Mouse (Mus musculus) CH12.LX (cell line): ENCODE measurements at regions not wholly inside any gene's neighbourhood (a gene's known extent, or its start where the extent isn't known, plus 50 kb on each side); places are given as distances from the start of the nearest gene placed in this dataset.

Experiments
- DNase-seq: peaks from one replicate; pipeline ENCODE4 v3.0.0-alpha.2; 2013; ENCODE audit errors: extremely low read depth
- H3K27ac ChIP-seq: 2 replicates; pipeline ENCODE4 v1.5.1; 2012; ENCODE audit warnings: low read depth, mild to moderate bottlenecking, control low read depth, moderate library complexity; ENCODE audit not compliant: insufficient read depth
- H3K27me3 ChIP-seq: replicated peaks from 2 replicates; pipeline ENCODE3; 2012; ENCODE audit warnings: inconsistent platforms
- H3K36me3 ChIP-seq, 2 experiments: replicated peaks in 1 of 2; 2 replicates each; pipeline versions ENCODE3 to v1.6.1; 2012; ENCODE audit warnings: inconsistent platforms in 1 of 2, low read length in 1 of 2, mild to moderate bottlenecking in 1 of 2, mixed read lengths in 1 of 2, moderate library complexity in 1 of 2; ENCODE audit not compliant: control insufficient read depth in 1 of 2, insufficient read depth in 1 of 2
- H3K4me1 ChIP-seq, 2 experiments: 2 replicates each; pipeline ENCODE4 v1.6.1; 2012; ENCODE audit warnings: inconsistent platforms in 1 of 2, moderate library complexity in 1 of 2; ENCODE audit not compliant: insufficient read depth in 2 of 2, control insufficient read depth in 1 of 2
- H3K4me2 ChIP-seq: 2 replicates; pipeline ENCODE4 v1.6.1; 2012; ENCODE audit warnings: low read depth, mild to moderate bottlenecking, control low read depth; ENCODE audit not compliant: poor library complexity, insufficient read depth, severe bottlenecking
- H3K4me3 ChIP-seq, 3 experiments: fragments of 150-350 bp in 1 of 3; sonication (generic) in 1 of 3; replicated peaks in 1 of 3; 2 replicates each; pipeline versions ENCODE3 to v1.5.1; 2011 to 2012; ENCODE audit warnings: low read depth in 2 of 3, low read length in 2 of 3, mild to moderate bottlenecking in 2 of 3, moderate library complexity in 2 of 3, control low read depth in 1 of 3, improper control_type of control experiment in 1 of 3, inconsistent platforms in 1 of 3, mixed read lengths in 1 of 3; ENCODE audit not compliant: poor library complexity in 1 of 3
- H3K79me2 ChIP-seq: replicated peaks from 2 replicates; pipeline ENCODE4 v1.6.1; 2012; ENCODE audit warnings: mild to moderate bottlenecking, moderate library complexity; ENCODE audit not compliant: control insufficient read depth, poor library complexity, insufficient read depth, severe bottlenecking; ENCODE audit errors: extremely low read depth
- H3K9ac ChIP-seq: 2 replicates; pipeline ENCODE4 v1.6.1; 2012; ENCODE audit warnings: low read depth, mild to moderate bottlenecking, control low read depth, moderate library complexity; ENCODE audit not compliant: insufficient read depth
- H3K9me3 ChIP-seq: replicated peaks from 2 replicates; pipeline ENCODE3; 2012; ENCODE audit warnings: low read length, inconsistent platforms, mixed read lengths
- BHLHE40 ChIP-seq: IDR thresholded peaks from 2 replicates; pipeline ENCODE4 v1.6.1; 2011; ENCODE audit warnings: mild to moderate bottlenecking, low read depth, low read length, improper control_type of control experiment
- CHD1 ChIP-seq: IDR thresholded peaks from 2 replicates; pipeline ENCODE4 v1.6.1; 2012; ENCODE audit warnings: low read depth, low read length, improper control_type of control experiment, inconsistent platforms
- CTCF ChIP-seq, 2 experiments: IDR thresholded peaks in 1 of 2; conservative IDR thresholded peaks in 1 of 2; 2 replicates each; pipeline ENCODE4 v1.5.1; 2011 to 2012; ENCODE audit warnings: low read depth in 2 of 2, low read length in 2 of 2, improper control_type of control experiment in 1 of 2, inconsistent platforms in 1 of 2, mild to moderate bottlenecking in 1 of 2, moderate library complexity in 1 of 2
- E2F4 ChIP-seq: IDR thresholded peaks from 2 replicates; pipeline ENCODE4 v1.6.1; 2011; ENCODE audit warnings: low read depth, low read length, improper control_type of control experiment; ENCODE audit not compliant: insufficient replicate concordance
- ETS1 ChIP-seq: conservative IDR thresholded peaks from 2 replicates; pipeline ENCODE4 v1.6.1; 2012; ENCODE audit warnings: low read depth, mild to moderate bottlenecking, inconsistent platforms, low read length, improper control_type of control experiment, moderate library complexity
- GABPA ChIP-seq: IDR thresholded peaks from 2 replicates; pipeline ENCODE4 v1.6.1; 2012; ENCODE audit warnings: low read depth, low read length, improper control_type of control experiment, inconsistent platforms; ENCODE audit not compliant: insufficient replicate concordance
- JUN ChIP-seq: IDR thresholded peaks from 2 replicates; pipeline ENCODE4 v1.6.1; 2011; ENCODE audit warnings: low read depth, mild to moderate bottlenecking, low read length, improper control_type of control experiment, moderate library complexity; ENCODE audit not compliant: insufficient read depth
- KAT2A ChIP-seq: IDR thresholded peaks from 2 replicates; pipeline ENCODE4 v1.6.1; 2012; ENCODE audit warnings: low read length, improper control_type of control experiment, inconsistent platforms; ENCODE audit not compliant: insufficient replicate concordance
- MAFK ChIP-seq: IDR thresholded peaks from 2 replicates; pipeline ENCODE4 v1.6.1; 2011; ENCODE audit warnings: low read length, improper control_type of control experiment; ENCODE audit not compliant: insufficient replicate concordance
- MAX ChIP-seq: IDR thresholded peaks from 2 replicates; pipeline ENCODE4 v1.6.1; 2011; ENCODE audit warnings: low read length, improper control_type of control experiment
- MAZ ChIP-seq: IDR thresholded peaks from 2 replicates; pipeline ENCODE4 v1.6.1; 2012; ENCODE audit warnings: low read depth, mild to moderate bottlenecking, inconsistent platforms, low read length, improper control_type of control experiment, moderate library complexity
- MEF2A ChIP-seq: IDR thresholded peaks from 2 replicates; pipeline ENCODE4 v1.6.1; 2014; ENCODE audit warnings: low read depth, mild to moderate bottlenecking, inconsistent platforms, low read length, improper control_type of control experiment, borderline replicate concordance
- MXI1 ChIP-seq: IDR thresholded peaks from 2 replicates; pipeline ENCODE4 v1.6.1; 2011; ENCODE audit warnings: mild to moderate bottlenecking, low read depth, low read length, improper control_type of control experiment
- NRF1 ChIP-seq: IDR thresholded peaks from 2 replicates; pipeline ENCODE4 v1.6.1; 2014; ENCODE audit warnings: low read depth, mild to moderate bottlenecking, inconsistent platforms, low read length, improper control_type of control experiment, moderate library complexity
- POLR2A ChIP-seq: IDR thresholded peaks from 2 replicates; pipeline ENCODE4 v1.6.1; 2011; ENCODE audit warnings: low read depth, mild to moderate bottlenecking, improper control_type of control experiment, low read length
- RCOR1 ChIP-seq: conservative IDR thresholded peaks from 2 replicates; pipeline ENCODE4 v1.6.1; 2012; ENCODE audit warnings: low read depth, mild to moderate bottlenecking, inconsistent platforms, low read length, improper control_type of control experiment
- SIN3A ChIP-seq: IDR thresholded peaks from 2 replicates; pipeline ENCODE4 v1.6.1; 2012; ENCODE audit warnings: low read length, improper control_type of control experiment, inconsistent platforms
- SMC3 ChIP-seq: IDR thresholded peaks from 2 replicates; pipeline ENCODE4 v1.6.1; 2011; ENCODE audit warnings: low read depth, low read length, improper control_type of control experiment
- TBP ChIP-seq: conservative IDR thresholded peaks from 2 replicates; pipeline ENCODE4 v1.6.1; 2011; ENCODE audit warnings: low read depth, low read length, improper control_type of control experiment
- TCF12 ChIP-seq: IDR thresholded peaks from 2 replicates; pipeline ENCODE4 v1.6.1; 2014; ENCODE audit warnings: low read depth, mild to moderate bottlenecking, inconsistent platforms, low read length, improper control_type of control experiment
- UBTF ChIP-seq: IDR thresholded peaks from 2 replicates; pipeline ENCODE4 v1.6.1; 2012; ENCODE audit warnings: low read depth, mild to moderate bottlenecking, inconsistent platforms, low read length, improper control_type of control experiment, moderate library complexity
- USF2 ChIP-seq: conservative IDR thresholded peaks from 2 replicates; pipeline ENCODE4 v1.6.1; 2011; ENCODE audit warnings: low read depth, low read length, improper control_type of control experiment
- ZC3H11A ChIP-seq: IDR thresholded peaks from 2 replicates; pipeline ENCODE4 v1.6.1; 2012; ENCODE audit warnings: low read depth, mild to moderate bottlenecking, inconsistent platforms, low read length, improper control_type of control experiment
- ZKSCAN1 ChIP-seq: IDR thresholded peaks from 2 replicates; pipeline ENCODE4 v1.6.1; 2012; ENCODE audit warnings: low read depth, inconsistent platforms, low read length, improper control_type of control experiment, borderline replicate concordance
- ZNF384 ChIP-seq: IDR thresholded peaks from 2 replicates; pipeline ENCODE4 v1.6.1; 2012; ENCODE audit warnings: low read depth, low read length, improper control_type of control experiment, inconsistent platforms
- dilution Hi-C: fragments of 300-500 bp; cut with MboI; formaldehyde crosslinking; loops from 2 replicates; pipeline ENCODE4 v1.14.3; 2020; ENCODE audit warnings: low sequenced_read_pairs; ENCODE audit not compliant: extremely low pct_unique_long_range_greater_than_20kb, extremely low pct_ligation_motif_present
- in situ Hi-C: fragments of 300-500 bp; cut with MboI; formaldehyde crosslinking; loops from 3 replicates; pipeline ENCODE4 v1.14.3; 2019; ENCODE audit warnings: low sequenced_read_pairs, low pct_ligation_motif_present, low pct_unique_long_range_greater_than_20kb, mixed read lengths

DNA sequence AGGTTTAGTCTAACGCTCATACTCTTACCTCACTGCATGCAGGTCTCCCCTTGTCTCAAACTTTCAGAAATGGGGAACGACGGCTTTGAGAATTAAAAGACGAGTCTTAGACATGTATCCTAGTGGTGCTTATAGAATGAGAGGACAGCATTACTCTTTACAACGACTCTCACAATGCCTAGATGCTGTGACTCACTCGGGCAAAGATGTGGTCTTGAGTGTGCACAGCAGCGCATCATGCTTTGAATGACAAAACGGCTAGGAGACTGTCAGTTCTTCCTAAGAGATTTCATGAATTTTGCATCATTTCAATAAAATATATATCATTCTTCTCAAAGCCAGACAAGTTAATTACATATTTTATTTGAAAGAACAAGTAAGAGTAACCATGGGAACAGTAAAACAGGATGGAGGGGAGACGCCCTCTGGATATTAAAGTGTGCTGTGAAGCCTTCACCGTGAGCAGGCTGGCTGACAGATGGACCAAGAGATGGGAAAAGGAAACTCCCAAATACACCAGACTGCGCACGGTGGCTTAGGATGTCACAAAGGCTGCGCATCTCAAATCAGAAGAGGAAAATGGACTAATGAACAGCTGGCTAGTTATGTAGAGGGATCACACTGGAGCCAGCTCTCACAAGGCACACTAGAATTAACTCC lies 73.1 kb upstream of the Rasgef1b start:
- in situ Hi-C loops (no loop called here), dilution Hi-C loops (no loop called here)
- Histone ChIP-seq H3K27ac (no peak overlapping the region), H3K36me3 (no peaks in the 10 kb centered on the region), H3K9me3 (peaks cover 2% of the 10 kb centered on the region), H3K9ac (no peak overlapping the region), H3K4me2 (no peak overlapping the region), H3K27me3 (no peaks in the 10 kb centered on the region), H3K4me1 (no peaks in the 10 kb centered on the region), H3K79me2 (no peaks in the 10 kb centered on the region), H3K4me3 (no peak overlapping the region)
- DNase-seq = no peak
- TF ChIP-seq ZC3H11A (no peak), MEF2A (no peak), SMC3 (no peak), MXI1 (no peak), JUN (no peak), TBP (no peak)

DNA sequence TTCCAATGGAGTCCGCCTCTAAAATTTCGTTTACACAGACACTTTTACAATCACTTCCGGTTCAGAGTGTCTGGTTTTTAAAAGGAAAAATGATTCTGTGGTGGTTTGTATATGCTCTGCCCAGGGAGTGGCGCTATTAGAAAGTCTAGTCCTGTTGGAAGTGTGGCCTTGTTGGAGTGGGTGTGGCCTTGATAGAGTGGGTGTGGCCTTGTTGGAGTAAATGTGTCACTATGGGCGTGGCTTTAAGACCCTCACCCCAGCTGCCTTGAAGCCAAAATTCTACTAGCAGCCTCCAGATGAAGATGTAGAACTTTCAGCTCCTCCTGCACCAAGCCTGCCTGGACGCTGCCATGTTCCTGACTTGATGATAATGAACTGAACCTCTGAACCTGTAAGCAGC lies 79.2 kb upstream of the Vamp9 start:
- Histone ChIP-seq H3K27ac (no peak overlapping the region), H3K36me3 (no peaks in the 10 kb centered on the region), H3K79me2 (no peaks in the 10 kb centered on the region), H3K4me1 (no peaks in the 10 kb centered on the region), H3K4me3 (no peak overlapping the region), H3K4me2 (no peak overlapping the region), H3K9ac (no peak overlapping the region), H3K9me3 (no peaks in the 10 kb centered on the region), H3K27me3 (no peaks in the 10 kb centered on the region)
- dilution Hi-C loops = no loop called here
- in situ Hi-C loops = no loop called here
- TF ChIP-seq CTCF (conservative IDR thresholded peaks at IDR 0.05 in 1 of 2, IDR thresholded peaks at IDR 0.05 in 1 of 2; ENCODE audit: low read depth in 2 of 2, low read length in 2 of 2) (no peak), MAX (no peak), TBP (no peak), JUN (no peak), KAT2A (no peak), TCF12 (no peak), E2F4 (no peak)
- DNase-seq = no peak

DNA sequence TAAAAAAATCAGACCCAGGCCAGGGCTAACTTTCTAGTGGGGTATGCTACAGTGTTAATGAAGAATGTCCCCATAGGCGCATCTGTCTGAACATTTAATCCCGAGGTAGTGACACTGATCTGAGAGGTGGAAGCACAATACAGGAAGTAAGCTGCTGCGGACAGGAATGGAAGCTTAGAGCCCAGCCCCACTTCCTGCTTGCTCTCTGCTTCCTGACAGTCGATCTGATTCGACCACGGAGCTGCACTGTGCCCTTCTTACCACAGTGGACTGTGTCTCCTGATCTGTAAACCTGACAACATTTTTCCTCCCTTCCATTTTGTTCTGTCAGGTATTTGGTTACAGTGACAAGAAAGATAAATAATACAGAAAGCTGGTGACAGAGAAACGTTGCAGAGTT lies 77.5 kb upstream of the Vamp9 start:
- no peak overlapping the region for H3K4me3 ChIP-seq
- H3K36me3 ChIP-seq = no peaks in the 10 kb centered on the region
- TF ChIP-seq RCOR1 (no peak), ETS1 (no peak), POLR2A (no peak), JUN (no peak), CHD1 (no peak), MAX (no peak), ZKSCAN1 (no peak), MAZ (no peak), SMC3 (no peak), TCF12 (no peak), MAFK (no peak), ZNF384 (no peak), NRF1 (no peak), SIN3A (no peak), BHLHE40 (no peak), UBTF (no peak), USF2 (no peak), GABPA (no peak), E2F4 (no peak)

More for the DNA sequence above, 77.5 kb upstream of the Vamp9 start:
- Histone ChIP-seq H3K9me3 (no peaks in the 10 kb centered on the region), H3K4me1 (no peaks in the 10 kb centered on the region), H3K79me2 (no peaks in the 10 kb centered on the region), H3K4me2 (no peak overlapping the region), H3K27me3 (no peaks in the 10 kb centered on the region), H3K9ac (no peak overlapping the region), H3K27ac (no peak overlapping the region)
- dilution Hi-C loops = no loop called here
- in situ Hi-C loops = no loop called here
- no peak for DNase-seq
